Mouse (Mus musculus) kidney, embryonic 16.5 days (tissue): ENCODE measurements around the gene AI467606. TPM values are rescaled to one million over a fixed set of nuclear protein-coding genes. Genes with fewer than 3 reads are reported as not detected.

Experiments
- ATAC-seq: fragments of 200-750 bp; cut with Nextera tagmentation; 2 replicates; pipeline ENCODE4 v1.8.0; 2017; ENCODE audit warnings: moderate TSS enrichment; ENCODE audit not compliant: low FRiP score, low TSS enrichment
- H3K27ac ChIP-seq: fragments of 300-500 bp; sonication (generic); 2 replicates; pipeline ENCODE4 v1.5.1; 2014; ENCODE audit warnings: low read length
- H3K27me3 ChIP-seq: fragments of 300-500 bp; sonication (generic); 2 replicates; pipeline ENCODE4 v1.6.1; 2014; ENCODE audit warnings: low read length, control low read depth, mixed read lengths; ENCODE audit not compliant: insufficient read depth
- H3K36me3 ChIP-seq: fragments of 300-500 bp; sonication (generic); 2 replicates; pipeline ENCODE4 v1.6.1; 2014; ENCODE audit warnings: low read length, control low read depth, mixed read lengths; ENCODE audit not compliant: insufficient read depth
- H3K4me1 ChIP-seq: fragments of 300-500 bp; sonication (generic); 2 replicates; pipeline ENCODE4 v1.6.1; 2014; ENCODE audit warnings: low read length, control low read depth, mixed read lengths; ENCODE audit not compliant: insufficient read depth
- H3K4me2 ChIP-seq: fragments of 300-500 bp; sonication (generic); replicated peaks from 2 replicates; pipeline ENCODE4 v1.6.1; 2014; ENCODE audit warnings: low read depth, low read length
- H3K4me3 ChIP-seq: fragments of 300-500 bp; sonication (generic); 2 replicates; pipeline ENCODE4 v1.5.1; 2014; ENCODE audit warnings: mild to moderate bottlenecking, low read length
- H3K9ac ChIP-seq: fragments of 300-500 bp; sonication (generic); replicated peaks from 2 replicates; pipeline ENCODE4 v1.6.1; 2014; ENCODE audit warnings: low read length
- H3K9me3 ChIP-seq: fragments of 300-500 bp; sonication (generic); 2 replicates; pipeline ENCODE4 v1.6.1; 2016; ENCODE audit warnings: low read length, control low read depth
- WGBS: fragments of 180-500 bp; shearing (Covaris S2); extraction: QIAGEN DNeasy Blood & Tissue Kit; methylation state at CpG from one replicate; pipeline ENCODE4 v1.1.7; 2014; 5-methylcytosine and 5-hydroxymethylcytosine counted together
- polyA plus RNA-seq: library from polyadenylated mRNA; unstranded; fragments of >200 nt; fragmentation: Nextera tagmentation; extraction: Ambion mirVana; gene quantifications from 2 replicates; pipeline ENCODE4 v1.2.1, GENCODE M21; 2015

The AI467606 gene
- 5.3 and 5.4 TPM in 2 replicates for polyA plus RNA-seq

DNA sequence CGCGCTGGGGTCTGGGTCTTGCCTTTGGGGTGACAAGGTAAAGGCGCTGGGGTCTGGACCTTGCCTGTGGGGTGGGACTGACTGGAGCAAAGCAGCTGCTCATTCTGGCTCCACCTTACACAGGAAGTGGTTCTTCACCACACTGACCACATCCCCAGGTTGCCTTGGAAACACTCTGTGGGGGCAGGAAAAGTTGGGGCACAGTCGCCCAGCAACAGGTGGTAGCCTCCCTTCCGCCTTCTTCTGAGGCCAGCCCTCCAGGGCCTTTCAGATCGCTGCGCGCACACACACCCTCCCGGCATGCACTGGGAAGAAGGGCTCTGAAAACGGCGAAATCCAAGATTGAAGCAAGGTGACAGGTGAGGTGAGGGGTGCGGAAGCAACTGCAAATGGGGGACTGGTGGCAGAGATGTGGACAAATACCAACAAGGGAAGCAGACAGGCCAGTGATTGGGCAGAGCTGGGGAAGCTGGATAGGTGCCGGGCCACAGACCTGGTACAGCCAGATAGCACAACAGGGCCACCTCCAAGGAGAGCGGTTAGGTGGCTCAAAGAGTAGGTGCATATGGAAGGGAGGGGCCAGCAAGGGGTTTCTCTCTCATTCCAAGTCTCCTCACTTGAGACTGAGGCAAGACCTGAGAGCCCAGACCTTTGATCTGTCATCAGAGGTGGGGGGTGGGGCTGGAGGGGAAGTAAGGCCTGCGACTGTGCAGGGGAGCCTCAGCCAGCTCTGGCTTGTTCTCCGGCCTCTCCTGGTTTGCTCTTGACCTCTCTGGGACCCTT, at the start of gene AI467606:
Gene AI467606 (plus strand): TSS at position 246 of the 783 bp plus-strand sequence.
- Histone ChIP-seq H3K4me3 (peak within 1 kb of the TSS; percentile 23), H3K27ac (peak within 1 kb of the TSS; percentile 70; the same call in 1 of the 2 replicates), H3K36me3 (no peaks in the 10 kb centered on the region), H3K4me1 (peaks cover 15% of the 10 kb centered on the region; the same call in 1 of the 2 replicates), H3K9ac (peak within 1 kb of the TSS; percentile 36), H3K4me2 (peak within 1 kb of the TSS; percentile 40), H3K27me3 (no peaks in the 10 kb centered on the region), H3K9me3 (no peaks in the 10 kb centered on the region)
- peak; percentile 76 for ATAC-seq
- 58% methylated on average over 16 of the region's 16 CpGs for WGBS

DNA sequence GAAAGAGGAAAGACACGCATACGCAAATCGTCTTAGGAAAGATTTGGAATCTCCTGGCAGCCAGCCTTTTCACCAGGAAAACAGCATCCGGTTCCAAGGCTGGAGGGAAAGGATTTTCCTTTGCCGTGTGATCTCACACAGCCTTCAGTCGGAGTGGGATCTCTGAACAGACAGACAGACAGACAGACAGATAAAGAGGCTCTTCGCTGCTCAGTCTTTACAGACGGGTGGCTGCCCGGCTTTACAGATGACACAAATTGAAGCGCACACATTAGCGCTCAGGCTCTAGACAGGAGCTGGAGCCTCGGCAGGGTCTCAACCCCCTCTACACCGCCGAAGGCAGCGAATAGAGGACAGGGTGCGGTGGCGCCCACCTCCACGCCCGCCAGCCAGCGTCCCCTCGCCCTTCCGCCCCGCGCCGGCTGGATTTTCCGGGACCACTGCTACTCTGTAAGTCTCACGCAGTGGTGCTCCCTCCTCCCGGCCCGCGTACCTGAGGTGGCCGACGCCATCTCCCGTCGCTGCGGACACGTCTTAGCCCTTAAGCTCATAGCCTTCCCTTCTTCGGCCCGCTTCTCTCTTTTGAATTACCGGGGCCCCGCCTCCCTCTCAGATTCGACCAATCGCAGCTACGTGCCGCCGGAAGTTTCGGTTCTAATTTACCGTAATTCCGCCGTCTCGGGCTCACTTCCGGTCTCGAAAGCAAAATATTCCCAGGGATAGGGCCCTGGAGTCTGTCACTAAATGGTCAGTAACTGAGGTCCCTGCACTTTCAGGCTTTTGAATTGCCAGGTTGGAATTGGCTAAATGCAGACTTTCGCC, 49.1 kb upstream of the AI467606 start, which contains the start of gene Kif22:
Gene Kif22 (minus strand): TSS at position 621 of the 822 bp plus-strand sequence.
- Histone ChIP-seq H3K4me3 (peak within 1 kb of the TSS; percentile 91), H3K27ac (peak within 1 kb of the TSS; percentile 80), H3K36me3 (peaks cover 14% of the 10 kb centered on the region), H3K9me3 (no peaks in the 10 kb centered on the region), H3K9ac (peak within 1 kb of the TSS; percentile 89), H3K4me1 (peaks cover 19% of the 10 kb centered on the region), H3K4me2 (peak within 1 kb of the TSS; percentile 78), H3K27me3 (no peaks in the 10 kb centered on the region)
- under 1% methylated on average over 53 of the region's 53 CpGs for WGBS
- peak; percentile 91 for ATAC-seq

DNA sequence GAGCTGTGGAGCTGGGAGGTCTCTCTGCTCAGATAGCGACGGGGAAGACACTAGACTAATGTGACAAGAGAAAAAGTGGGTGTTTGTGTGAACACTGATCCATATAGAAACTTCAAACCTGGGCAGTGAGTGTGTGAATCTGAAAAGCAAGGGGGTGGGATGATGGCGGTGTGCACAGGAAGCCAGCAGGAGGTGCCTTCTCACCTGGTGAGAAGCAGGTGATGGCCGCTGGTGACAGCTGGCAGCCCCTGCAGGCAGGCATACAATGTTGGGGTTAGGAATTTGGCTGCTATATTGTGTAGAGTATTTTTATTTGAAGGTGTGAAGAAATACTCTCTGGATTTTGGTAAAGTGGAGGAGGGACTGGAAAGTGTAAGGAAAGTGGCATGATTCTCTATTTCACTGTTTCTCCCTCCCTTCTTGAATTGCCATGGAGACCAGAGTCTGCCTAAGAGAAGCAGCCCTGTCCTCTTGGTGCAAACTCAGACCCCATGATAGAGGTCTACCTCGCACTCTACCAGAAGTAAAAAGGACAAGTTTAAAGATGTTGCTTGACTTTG, 36.1 kb upstream of the AI467606 start:
- Histone ChIP-seq H3K9ac (no peak overlapping the region), H3K9me3 (no peaks in the 10 kb centered on the region), H3K36me3 (no peaks in the 10 kb centered on the region), H3K4me3 (no peak overlapping the region), H3K27me3 (no peaks in the 10 kb centered on the region), H3K4me1 (no peaks in the 10 kb centered on the region), H3K4me2 (no peak overlapping the region), H3K27ac (no peak overlapping the region)
- 73% methylated on average over 5 of the region's 5 CpGs for WGBS
- no peak for ATAC-seq

GRCm38 (mm10) chr7:127065538-127065937, 25.6 kb upstream of the AI467606 start:
- WGBS = 85% methylated on average over 6 of the region's 6 CpGs
- ATAC-seq = no peak

GRCm38 (mm10) chr7:127066317-127066716, 24.8 kb upstream of the AI467606 start:
- Histone ChIP-seq H3K27me3 (no peaks in the 10 kb centered on the region), H3K9me3 (no peaks in the 10 kb centered on the region), H3K4me1 (peaks cover 8% of the 10 kb centered on the region; the same call in 1 of the 2 replicates), H3K36me3 (no peaks in the 10 kb centered on the region), H3K4me3 (no peak overlapping the region), H3K4me2 (no peak overlapping the region), H3K9ac (no peak overlapping the region), H3K27ac (no peak overlapping the region)
- 71% methylated on average over 4 of the region's 4 CpGs for WGBS
- no peak for ATAC-seq

More at GRCm38 (mm10) chr7:127065538-127065937, 25.6 kb upstream of the AI467606 start:
- H3K36me3 ChIP-seq = no peaks in the 10 kb centered on the region
- H3K27ac ChIP-seq = no peak overlapping the region
- H3K27me3 ChIP-seq = no peaks in the 10 kb centered on the region
- H3K9me3 ChIP-seq = no peaks in the 10 kb centered on the region
- no peak overlapping the region for H3K9ac ChIP-seq
- H3K4me1 ChIP-seq = peaks cover 8% of the 10 kb centered on the region; the same call in 1 of the 2 replicates
- H3K4me3 ChIP-seq = no peak overlapping the region
- H3K4me2 ChIP-seq = no peak overlapping the region

- no peaks in the 10 kb centered on the region for H3K36me3 ChIP-seq
- H3K9ac ChIP-seq = no peak overlapping the region
- ATAC-seq = no peak
- H3K4me3 ChIP-seq = no peak overlapping the region
- no peak overlapping the region for H3K27ac ChIP-seq
- WGBS = 69% methylated on average over 4 of the region's 4 CpGs
- H3K4me2 ChIP-seq = no peak overlapping the region
- H3K4me1 ChIP-seq = 0 out of 2 replicates have a peak, but pooled peaks cover 4% of the 10 kb centered on the region
- H3K9me3 ChIP-seq = no peaks in the 10 kb centered on the region
- H3K27me3 ChIP-seq = no peaks in the 10 kb centered on the region
These were observed 20.2 kb upstream of the AI467606 start for GRCm38 (mm10) chr7:127070871-127071413.

GRCm38 (mm10) chr7:127073221-127073620, 17.9 kb upstream of the AI467606 start:
- Histone ChIP-seq H3K9me3 (no peaks in the 10 kb centered on the region), H3K4me1 (0 out of 2 replicates have a peak, but pooled peaks cover 4% of the 10 kb centered on the region), H3K36me3 (no peaks in the 10 kb centered on the region), H3K27ac (no peak overlapping the region), H3K27me3 (no peaks in the 10 kb centered on the region), H3K9ac (no peak overlapping the region), H3K4me2 (no peak overlapping the region), H3K4me3 (no peak overlapping the region)
- WGBS = 64% methylated on average over 4 of the region's 4 CpGs
- no peak for ATAC-seq

- Histone ChIP-seq H3K27ac (no peak overlapping the region; the same call in 1 of the 2 replicates), H3K27me3 (no peaks in the 10 kb centered on the region), H3K36me3 (no peaks in the 10 kb centered on the region), H3K4me1 (0 out of 2 replicates have a peak, but pooled peaks cover 4% of the 10 kb centered on the region), H3K9me3 (no peaks in the 10 kb centered on the region), H3K9ac (no peak overlapping the region), H3K4me2 (no peak overlapping the region), H3K4me3 (no peak overlapping the region)
- 84% methylated on average over 5 of the region's 5 CpGs for WGBS
- ATAC-seq = peak; percentile 82
These were observed 15.0 kb upstream of the AI467606 start for GRCm38 (mm10) chr7:127076188-127076587.

- no peak overlapping the region for H3K9ac ChIP-seq
- no peaks in the 10 kb centered on the region for H3K36me3 ChIP-seq
- no peak overlapping the region for H3K4me3 ChIP-seq
- 79% methylated on average over 3 of the region's 3 CpGs for WGBS
- no peak for ATAC-seq
- H3K27ac ChIP-seq = no peak overlapping the region
- H3K9me3 ChIP-seq = no peaks in the 10 kb centered on the region
- H3K4me1 ChIP-seq = no peaks in the 10 kb centered on the region
- H3K4me2 ChIP-seq = no peak overlapping the region
- no peaks in the 10 kb centered on the region for H3K27me3 ChIP-seq
These were observed 13.5 kb upstream of the AI467606 start for GRCm38 (mm10) chr7:127077692-127078091.
